Mouse (Mus musculus): ENCODE results near the gene Mfsd13b. TPM values are rescaled to one million over a fixed set of nuclear protein-coding genes. Genes with fewer than 3 reads are reported as not detected.
"Not testable (repeated sequence)": the region's sequence is repeated elsewhere in the genome, so short reads cannot be mapped to it uniquely, and the experiment has no call there.

Mfsd13b gene
- polyA plus RNA-seq, 1 experiment from 2014 or later: 0.35 TPM

DNA sequence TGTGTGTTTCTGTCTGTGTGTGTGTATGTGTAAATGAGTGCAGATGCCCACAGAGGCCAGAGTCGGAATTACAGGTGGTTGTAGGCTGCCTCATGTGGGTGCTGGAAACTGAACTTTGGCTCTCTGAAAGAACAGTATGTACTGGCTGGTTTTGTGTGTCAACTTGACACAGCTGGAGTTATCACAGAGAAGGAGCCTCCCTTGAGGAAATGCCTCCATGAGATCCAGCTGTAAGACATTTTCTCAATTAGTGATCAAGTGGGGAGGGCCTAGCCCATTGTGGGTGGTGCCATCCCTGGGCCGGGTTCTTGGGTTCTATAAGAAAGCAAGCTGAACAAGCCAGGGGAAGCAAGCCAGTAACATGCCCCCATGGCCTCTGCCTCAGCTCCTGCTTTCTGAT, 9.8 kb upstream of the Mfsd13b start:
- not testable (repeated sequence) for H3K4me1 ChIP-seq (ENCODE audit: control insufficient read depth, insufficient read depth, low read length); ATAC-seq (ENCODE audit: insufficient number of reproducible peaks, low FRiP score, low TSS enrichment, low read depth); DNase-seq (ENCODE audit: low spot score); H3K27me3 ChIP-seq (ENCODE audit: control insufficient read depth, insufficient read depth, low read length); H3K27ac ChIP-seq (replicated peaks; ENCODE audit: low read depth, low read length); H3K9ac ChIP-seq (ENCODE audit: low read length); H3K36me3 ChIP-seq (ENCODE audit: control insufficient read depth, insufficient read depth, low read length); H3K9me3 ChIP-seq (ENCODE audit: control insufficient read depth, low read length); H3K4me2 ChIP-seq (ENCODE audit: low read depth, severe bottlenecking); H3K4me3 ChIP-seq (ENCODE audit: low read depth, low read length)
- 92% methylated on average over 2 of the region's 2 CpGs for WGBS

DNA sequence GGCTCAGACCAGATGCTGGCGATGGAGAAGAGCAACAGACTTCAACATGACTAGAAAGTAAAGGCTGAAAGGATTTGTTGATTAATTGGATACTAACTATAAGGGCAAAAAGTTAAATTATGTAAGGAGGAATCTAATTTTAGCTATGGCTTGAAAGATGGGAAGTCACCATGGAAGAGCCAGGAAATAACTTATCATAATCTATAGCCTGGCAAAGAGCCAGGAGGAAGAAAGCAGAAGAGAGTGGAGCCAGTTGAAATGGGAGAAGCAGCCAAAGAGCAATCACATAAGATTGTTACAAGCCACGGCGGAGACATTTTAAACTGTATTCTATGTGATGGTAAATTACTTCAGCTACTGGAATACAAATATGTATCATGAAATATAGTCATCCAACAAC, 8.3 kb upstream of the Mfsd13b start:
- H3K9me3 ChIP-seq (ENCODE audit: control insufficient read depth, low read length): no peaks in the 10 kb centered on the region
- H3K9ac ChIP-seq (ENCODE audit: low read length): no peak overlapping the region
- no peak overlapping the region for H3K4me3 ChIP-seq (ENCODE audit: low read depth, low read length)
- no peak overlapping the region for H3K27ac ChIP-seq (replicated peaks; ENCODE audit: low read depth, low read length)
- WGBS: 95% methylated on average over 3 of the region's 3 CpGs
- no peaks in the 10 kb centered on the region for H3K27me3 ChIP-seq (ENCODE audit: control insufficient read depth, insufficient read depth, low read length)
- no peaks in the 10 kb centered on the region for H3K36me3 ChIP-seq (ENCODE audit: control insufficient read depth, insufficient read depth, low read length)
- DNase-seq (ENCODE audit: low spot score): no peak
- no peak for ATAC-seq (ENCODE audit: insufficient number of reproducible peaks, low FRiP score, low TSS enrichment, low read depth)
- H3K4me2 ChIP-seq (ENCODE audit: low read depth, severe bottlenecking): no peak overlapping the region
- H3K4me1 ChIP-seq (ENCODE audit: control insufficient read depth, insufficient read depth, low read length): no peaks in the 10 kb centered on the region

- no peak for ATAC-seq (ENCODE audit: insufficient number of reproducible peaks, low FRiP score, low TSS enrichment, low read depth)
- no peak overlapping the region for H3K4me3 ChIP-seq (ENCODE audit: low read depth, low read length)
- no peaks in the 10 kb centered on the region for H3K9me3 ChIP-seq (ENCODE audit: control insufficient read depth, low read length)
- DNase-seq (ENCODE audit: low spot score): no peak
- 67% methylated on average over 7 of the region's 7 CpGs for WGBS
- no peak overlapping the region for H3K27ac ChIP-seq (replicated peaks; ENCODE audit: low read depth, low read length)
- H3K27me3 ChIP-seq (ENCODE audit: control insufficient read depth, insufficient read depth, low read length): no peaks in the 10 kb centered on the region
- 0 out of 2 replicates have a peak, but pooled peaks cover 4% of the 10 kb centered on the region for H3K4me1 ChIP-seq (ENCODE audit: control insufficient read depth, insufficient read depth, low read length)
- H3K4me2 ChIP-seq (ENCODE audit: low read depth, severe bottlenecking): no peak overlapping the region
- H3K9ac ChIP-seq (ENCODE audit: low read length): no peak overlapping the region
- no peaks in the 10 kb centered on the region for H3K36me3 ChIP-seq (ENCODE audit: control insufficient read depth, insufficient read depth, low read length)
Observed at GRCm38 (mm10) chr7:120977063-120977462, 5.2 kb upstream of the Mfsd13b start.

DNA sequence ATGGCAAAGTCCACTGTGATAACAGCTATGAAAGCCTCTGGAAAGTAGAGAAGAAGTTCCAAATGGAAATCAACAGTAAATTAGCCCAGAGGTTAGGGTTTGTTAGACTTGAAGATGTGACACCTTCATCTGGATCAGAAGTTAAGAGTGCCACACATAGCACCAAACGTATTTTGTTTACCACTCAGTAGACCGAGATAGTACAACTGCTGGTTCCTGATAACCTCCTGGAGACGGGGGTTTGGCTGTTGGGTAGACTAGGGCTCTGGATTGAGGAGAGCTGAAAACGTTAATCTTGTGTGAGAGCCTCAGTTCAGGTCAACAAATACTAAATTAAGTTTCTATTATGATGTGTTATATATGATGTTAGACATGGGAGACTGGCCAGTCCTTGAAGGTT, 2.3 kb upstream of the Mfsd13b start:
- H3K9ac ChIP-seq (ENCODE audit: low read length): no peak overlapping the region
- no peaks in the 10 kb centered on the region for H3K27me3 ChIP-seq (ENCODE audit: control insufficient read depth, insufficient read depth, low read length)
- H3K4me2 ChIP-seq (ENCODE audit: low read depth, severe bottlenecking): no peak overlapping the region
- ATAC-seq (ENCODE audit: insufficient number of reproducible peaks, low FRiP score, low TSS enrichment, low read depth): no peak
- H3K4me3 ChIP-seq (ENCODE audit: low read depth, low read length): no peak overlapping the region
- no peaks in the 10 kb centered on the region for H3K9me3 ChIP-seq (ENCODE audit: control insufficient read depth, low read length)
- H3K27ac ChIP-seq (replicated peaks; ENCODE audit: low read depth, low read length): no peak overlapping the region
- WGBS: 91% methylated on average over 4 of the region's 4 CpGs
- H3K36me3 ChIP-seq (ENCODE audit: control insufficient read depth, insufficient read depth, low read length): no peaks in the 10 kb centered on the region
- H3K4me1 ChIP-seq (ENCODE audit: control insufficient read depth, insufficient read depth, low read length): 0 out of 2 replicates have a peak, but pooled peaks cover 4% of the 10 kb centered on the region
- DNase-seq (ENCODE audit: low spot score): no peak

DNA sequence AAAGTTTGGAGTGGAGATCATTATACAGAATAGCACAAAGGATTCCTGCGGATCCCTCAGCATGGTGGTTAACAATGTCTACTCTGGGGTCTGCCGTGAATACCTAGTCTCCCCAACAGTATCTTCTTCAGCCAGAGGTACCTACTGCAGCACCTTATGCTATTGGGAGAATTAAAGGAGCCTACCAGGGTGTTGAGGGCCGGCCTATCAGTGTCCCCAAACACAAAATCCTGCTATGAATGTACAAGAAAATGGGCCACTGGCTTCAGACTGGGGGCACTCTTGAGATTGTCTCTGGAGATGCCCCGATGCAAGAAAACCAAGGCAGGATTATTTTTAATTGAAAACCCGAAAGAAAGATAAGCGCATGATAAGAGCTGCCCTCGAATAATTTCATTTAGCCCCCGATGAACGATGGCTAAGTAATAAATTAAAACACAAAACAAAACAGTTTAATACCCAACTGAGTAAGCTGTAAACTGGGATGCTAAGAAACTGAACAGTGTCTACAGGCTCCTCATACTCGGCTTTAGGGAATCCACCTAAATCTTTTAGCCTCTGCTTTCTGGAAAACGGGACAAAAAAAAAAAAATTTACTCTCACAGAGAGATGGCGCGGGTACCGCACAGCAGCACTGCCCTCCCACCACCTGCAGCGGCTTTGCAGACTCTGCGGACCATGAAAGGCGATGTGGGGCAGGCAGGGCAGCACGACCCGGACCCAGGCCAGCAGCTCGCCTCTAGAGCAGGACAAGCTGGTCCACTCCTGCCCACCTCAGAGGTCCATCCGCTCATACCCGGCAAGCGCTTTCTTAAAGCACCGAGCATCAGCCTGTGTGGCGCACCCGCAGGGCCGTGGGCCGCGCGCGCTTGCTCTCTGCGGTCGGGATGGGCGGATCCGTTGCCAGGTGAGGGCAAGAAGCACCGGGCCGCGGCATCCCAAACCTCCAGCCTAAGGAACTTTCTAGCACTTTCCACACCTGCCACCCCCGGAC, 1.1 kb upstream of the Mfsd13b start:
- DNase-seq (ENCODE audit: low spot score): peak; percentile 74
- Histone ChIP-seq H3K36me3 (ENCODE audit: control insufficient read depth, insufficient read depth, low read length) (no peaks in the 10 kb centered on the region), H3K9me3 (ENCODE audit: control insufficient read depth, low read length) (no peaks in the 10 kb centered on the region), H3K4me2 (ENCODE audit: low read depth, severe bottlenecking) (peak overlapping the region; percentile 61), H3K9ac (ENCODE audit: low read length) (peak overlapping the region; percentile 75), H3K27ac (replicated peaks; ENCODE audit: low read depth, low read length) (0 out of 2 replicates have a peak overlapping the region, but pooled peaks have one; percentile 30), H3K4me3 (ENCODE audit: low read depth, low read length) (peak overlapping the region; percentile 70), H3K4me1 (ENCODE audit: control insufficient read depth, insufficient read depth, low read length) (0 out of 2 replicates have a peak, but pooled peaks cover 4% of the 10 kb centered on the region), H3K27me3 (ENCODE audit: control insufficient read depth, insufficient read depth, low read length) (no peaks in the 10 kb centered on the region)
- peak; percentile 68 for ATAC-seq (ENCODE audit: insufficient number of reproducible peaks, low FRiP score, low TSS enrichment, low read depth)
- 6% methylated on average over 39 of the region's 39 CpGs for WGBS

GRCm38 (mm10) chr7:120982968-120983367, 659 bp downstream of the Mfsd13b start:
- H3K27ac ChIP-seq (replicated peaks; ENCODE audit: low read depth, low read length): no peak overlapping the region

DNA sequence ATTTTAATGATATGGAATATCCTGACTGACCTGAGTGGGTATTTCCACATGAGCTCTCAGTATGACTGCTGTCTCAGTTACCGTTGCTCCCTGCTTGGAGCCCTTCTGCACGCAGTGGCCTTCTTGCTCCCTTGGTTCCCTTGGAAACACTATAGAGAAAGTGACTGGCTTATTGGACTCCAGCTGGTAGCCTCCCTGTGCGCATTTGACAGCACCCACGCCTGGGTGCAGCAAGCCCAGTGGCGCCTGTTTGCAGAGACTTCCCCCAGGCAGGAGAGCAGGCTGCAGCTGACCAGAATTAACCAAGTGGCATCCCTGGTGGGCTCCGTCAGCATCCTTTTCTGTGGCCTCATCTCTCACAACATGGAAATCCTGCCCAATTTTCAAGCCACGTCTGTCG, 8.9 kb downstream of the Mfsd13b start:
- H3K4me2 ChIP-seq (ENCODE audit: low read depth, severe bottlenecking): no peak overlapping the region
- H3K27ac ChIP-seq (replicated peaks; ENCODE audit: low read depth, low read length): no peak overlapping the region
- H3K4me3 ChIP-seq (ENCODE audit: low read depth, low read length): no peak overlapping the region
- H3K4me1 ChIP-seq (ENCODE audit: control insufficient read depth, insufficient read depth, low read length): no peaks in the 10 kb centered on the region
- H3K9me3 ChIP-seq (ENCODE audit: control insufficient read depth, low read length): no peaks in the 10 kb centered on the region
- 77% methylated on average over 8 of the region's 8 CpGs for WGBS
- no peak overlapping the region for H3K9ac ChIP-seq (ENCODE audit: low read length)
- no peaks in the 10 kb centered on the region for H3K36me3 ChIP-seq (ENCODE audit: control insufficient read depth, insufficient read depth, low read length)
- no peak for DNase-seq (ENCODE audit: low spot score)
- no peaks in the 10 kb centered on the region for H3K27me3 ChIP-seq (ENCODE audit: control insufficient read depth, insufficient read depth, low read length)
- no peak for ATAC-seq (ENCODE audit: insufficient number of reproducible peaks, low FRiP score, low TSS enrichment, low read depth)

More at GRCm38 (mm10) chr7:120982968-120983367, 659 bp downstream of the Mfsd13b start:
- H3K4me3 ChIP-seq (ENCODE audit: low read depth, low read length): peak overlapping the region; percentile 70
- no peak for ATAC-seq (ENCODE audit: insufficient number of reproducible peaks, low FRiP score, low TSS enrichment, low read depth)
- H3K9me3 ChIP-seq (ENCODE audit: control insufficient read depth, low read length): no peaks in the 10 kb centered on the region
- WGBS: 9% methylated on average over 7 of the region's 7 CpGs
- no peaks in the 10 kb centered on the region for H3K27me3 ChIP-seq (ENCODE audit: control insufficient read depth, insufficient read depth, low read length)
- peak overlapping the region; percentile 61 for H3K4me2 ChIP-seq (ENCODE audit: low read depth, severe bottlenecking)
- peak overlapping the region; percentile 70; the same call in 1 of the 2 replicates for H3K9ac ChIP-seq (ENCODE audit: low read length)
- 0 out of 2 replicates have a peak, but pooled peaks cover 4% of the 10 kb centered on the region for H3K4me1 ChIP-seq (ENCODE audit: control insufficient read depth, insufficient read depth, low read length)
- H3K36me3 ChIP-seq (ENCODE audit: control insufficient read depth, insufficient read depth, low read length): no peaks in the 10 kb centered on the region
- DNase-seq (ENCODE audit: low spot score): no peak

- no peak overlapping the region for H3K4me2 ChIP-seq (ENCODE audit: low read depth, severe bottlenecking)
- H3K36me3 ChIP-seq (ENCODE audit: control insufficient read depth, insufficient read depth, low read length): no peaks in the 10 kb centered on the region
- no peaks in the 10 kb centered on the region for H3K4me1 ChIP-seq (ENCODE audit: control insufficient read depth, insufficient read depth, low read length)
- DNase-seq (ENCODE audit: low spot score) (no peak), ATAC-seq (ENCODE audit: insufficient number of reproducible peaks, low FRiP score, low TSS enrichment, low read depth) (no peak)
- no peak overlapping the region for H3K4me3 ChIP-seq (ENCODE audit: low read depth, low read length)
- H3K9me3 ChIP-seq (ENCODE audit: control insufficient read depth, low read length): no peaks in the 10 kb centered on the region
- no peaks in the 10 kb centered on the region for H3K27me3 ChIP-seq (ENCODE audit: control insufficient read depth, insufficient read depth, low read length)
- no peak overlapping the region for H3K9ac ChIP-seq (ENCODE audit: low read length)
- H3K27ac ChIP-seq (replicated peaks; ENCODE audit: low read depth, low read length): no peak overlapping the region
- WGBS: 75% methylated on average over 2 of the region's 2 CpGs
Observed at GRCm38 (mm10) chr7:120999021-120999530, 16.8 kb downstream of the Mfsd13b start.
